Mouse (Mus musculus) lung, embryonic 16.5 days (tissue): ENCODE data around the gene Krtap13-1. TPM values are rescaled to one million over a fixed set of nuclear protein-coding genes. Genes with fewer than 3 reads are reported as not detected.
"Not testable (repeated sequence)": the region's sequence is repeated elsewhere in the genome, so short reads cannot be mapped to it uniquely, and the experiment has no call there.

Source experiments
- ATAC-seq: fragments of 200-750 bp; cut with Nextera tagmentation; 2 replicates; pipeline ENCODE4 v1.8.0; 2017; ENCODE audit warnings: low read depth, mild to moderate bottlenecking, moderate library complexity
- H3K27ac ChIP-seq: fragments of 300-500 bp; sonication (generic); 2 replicates; pipeline ENCODE4 v1.5.1; 2014; ENCODE audit warnings: mild to moderate bottlenecking, control low read depth, low read length
- H3K27me3 ChIP-seq: fragments of 300-500 bp; sonication (generic); 2 replicates; pipeline ENCODE4 v1.6.1; 2014; ENCODE audit warnings: low read depth, low read length, mixed read lengths; ENCODE audit not compliant: control insufficient read depth, insufficient read depth
- H3K36me3 ChIP-seq: fragments of 300-500 bp; sonication (generic); 2 replicates; pipeline ENCODE4 v1.6.1; 2014; ENCODE audit warnings: low read length; ENCODE audit not compliant: control insufficient read depth, insufficient read depth
- H3K4me1 ChIP-seq: fragments of 300-500 bp; sonication (generic); replicated peaks from 2 replicates; pipeline ENCODE4 v1.6.1; 2014; ENCODE audit warnings: low read length, mixed read lengths; ENCODE audit not compliant: control insufficient read depth, insufficient read depth
- H3K4me2 ChIP-seq: fragments of 300-500 bp; sonication (generic); 2 replicates; pipeline ENCODE4 v1.6.1; 2014; ENCODE audit warnings: low read depth, low read length, control low read depth
- H3K4me3 ChIP-seq: fragments of 300-500 bp; sonication (generic); 2 replicates; pipeline ENCODE4 v1.5.1; 2014; ENCODE audit warnings: mild to moderate bottlenecking, low read length, control low read depth
- H3K9ac ChIP-seq: fragments of 300-500 bp; sonication (generic); 2 replicates; pipeline ENCODE4 v1.6.1; 2014; ENCODE audit warnings: low read length, control low read depth
- H3K9me3 ChIP-seq: fragments of 300-500 bp; sonication (generic); 2 replicates; pipeline ENCODE4 v1.6.1; 2016; ENCODE audit warnings: low read length; ENCODE audit not compliant: control insufficient read depth
- WGBS: fragments of 180-500 bp; shearing (Covaris S2); extraction: QIAGEN DNeasy Blood & Tissue Kit; methylation state at CpG from one replicate; pipeline ENCODE4 v1.1.7; 2014; 5-methylcytosine and 5-hydroxymethylcytosine counted together
- polyA plus RNA-seq: library from polyadenylated mRNA; unstranded; fragments of >200 nt; fragmentation: Nextera tagmentation; extraction: Ambion mirVana; gene quantifications from 2 replicates; pipeline ENCODE4 v1.2.1, GENCODE M21; 2015

Gene Krtap13-1
- polyA plus RNA-seq, 1 experiment from 2014 or later, result not detected

DNA sequence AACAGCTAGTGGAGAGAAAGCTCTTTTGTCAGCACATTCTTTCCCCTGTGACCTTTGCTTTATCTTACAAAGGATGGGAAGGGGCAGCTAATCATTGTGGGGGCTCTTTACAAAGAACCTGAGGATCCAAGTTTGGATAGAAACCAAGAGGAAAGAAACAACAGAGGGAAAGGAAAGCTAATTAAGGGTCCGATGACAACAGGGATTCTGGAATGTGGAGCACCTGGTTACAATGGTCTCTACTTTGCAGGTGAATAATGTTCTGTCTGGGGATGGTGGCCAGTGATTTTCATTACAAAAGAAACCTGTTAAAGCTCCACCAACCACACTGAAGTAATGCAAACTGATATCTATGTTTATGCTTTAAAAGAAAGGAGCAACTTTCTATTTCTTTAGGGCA lies 8.6 kb upstream of the Krtap13-1 start:
- H3K9ac ChIP-seq, result no peak overlapping the region
- H3K36me3 ChIP-seq, result no peaks in the 10 kb centered on the region
- ATAC-seq, result no peak
- no peaks in the 10 kb centered on the region for H3K27me3 ChIP-seq
- 44% methylated on average over 1 of the region's 1 CpGs for WGBS
- no peak overlapping the region for H3K27ac ChIP-seq
- no peaks in the 10 kb centered on the region for H3K9me3 ChIP-seq
- H3K4me3 ChIP-seq, result no peak overlapping the region
- no peak overlapping the region for H3K4me2 ChIP-seq
- no peaks in the 10 kb centered on the region for H3K4me1 ChIP-seq

DNA sequence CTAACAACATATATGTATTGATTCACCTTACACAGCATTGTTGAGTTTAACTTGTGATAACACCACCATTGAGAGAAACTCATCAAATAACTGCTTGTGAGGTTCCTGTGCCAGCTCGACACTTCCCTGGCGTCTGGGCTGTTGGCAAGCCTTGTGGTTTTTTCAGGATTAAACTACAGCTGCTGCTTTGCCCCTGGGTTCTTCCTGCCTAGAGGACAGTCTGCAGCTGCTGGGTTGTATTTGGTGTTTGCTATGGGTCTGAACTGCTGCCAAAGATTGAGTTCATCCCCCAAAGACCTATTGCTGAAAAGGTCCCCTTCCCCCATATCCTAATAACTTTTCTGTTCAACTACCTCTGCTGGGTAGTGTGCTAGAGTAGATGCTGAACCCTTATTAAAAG lies 6.7 kb downstream of the Krtap13-1 start:
- H3K27me3 ChIP-seq, result no peaks in the 10 kb centered on the region
- H3K4me1 ChIP-seq, result no peaks in the 10 kb centered on the region
- H3K4me3 ChIP-seq, result no peak overlapping the region
- H3K9ac ChIP-seq, result no peak overlapping the region
- no peaks in the 10 kb centered on the region for H3K36me3 ChIP-seq
- no peak for ATAC-seq
- no peak overlapping the region for H3K27ac ChIP-seq
- no peak overlapping the region for H3K4me2 ChIP-seq
- WGBS, result 53% methylated on average over 2 of the region's 2 CpGs
- H3K9me3 ChIP-seq, result no peaks in the 10 kb centered on the region

DNA sequence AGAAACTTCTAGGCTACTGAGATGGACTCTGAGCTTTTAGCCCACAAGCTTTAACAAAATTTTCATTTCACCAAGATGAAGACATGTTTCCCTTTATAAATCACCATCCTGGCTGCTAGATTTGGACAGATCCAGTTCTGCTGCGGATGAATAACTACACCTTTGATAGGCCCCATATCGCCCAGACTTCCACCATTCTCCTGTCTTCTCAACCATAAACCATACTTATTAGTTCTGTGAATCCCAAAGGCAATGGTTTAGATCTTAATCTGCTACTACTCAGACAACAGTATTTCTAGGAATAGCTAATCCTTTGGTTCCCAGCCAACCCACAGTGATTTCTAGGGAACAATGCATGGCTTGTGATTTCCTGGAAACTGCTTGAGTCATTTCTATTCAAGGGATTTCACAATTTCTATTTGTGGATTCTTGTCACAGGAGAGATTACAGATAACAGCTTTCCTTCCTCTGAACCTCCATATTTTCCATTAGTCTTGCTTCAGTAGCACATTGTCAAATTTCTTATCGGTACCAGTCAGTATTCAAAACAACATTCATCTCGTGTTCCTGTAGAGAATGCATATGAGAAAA lies 16.2 kb downstream of the Krtap13-1 start:
- Histone ChIP-seq H3K4me3 (no peak overlapping the region), H3K27ac (no peak overlapping the region), H3K9me3 (no peaks in the 10 kb centered on the region), H3K9ac (no peak overlapping the region), H3K27me3 (no peaks in the 10 kb centered on the region), H3K36me3 (no peaks in the 10 kb centered on the region), H3K4me1 (no peaks in the 10 kb centered on the region), H3K4me2 (no peak overlapping the region)
- ATAC-seq, result no peak
- WGBS, result 58% methylated on average over 4 of the region's 4 CpGs

DNA sequence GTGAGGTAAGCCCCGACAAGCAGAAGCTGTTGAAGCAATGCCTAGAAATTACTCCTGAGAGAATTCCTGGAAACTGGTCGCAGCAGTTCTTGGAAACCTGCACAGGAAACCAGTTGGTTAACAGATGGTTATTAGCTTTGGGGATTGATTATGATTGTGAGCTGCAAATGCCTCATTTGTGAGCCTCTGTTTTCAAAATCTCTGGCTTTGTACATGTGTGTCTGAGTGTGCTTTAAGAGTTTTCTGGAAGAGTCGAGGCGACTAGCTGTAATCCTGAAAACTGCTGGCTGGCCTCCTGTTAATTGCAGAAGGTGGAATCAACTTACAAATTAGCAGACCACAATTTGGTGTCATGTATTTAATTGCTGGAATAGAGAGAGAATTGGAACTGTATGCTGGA lies 19.3 kb downstream of the Krtap13-1 start:
- Histone ChIP-seq H3K36me3 (no peaks in the 10 kb centered on the region), H3K4me2 (no peak overlapping the region), H3K27me3 (no peaks in the 10 kb centered on the region), H3K9me3 (no peaks in the 10 kb centered on the region), H3K4me1 (no peaks in the 10 kb centered on the region), H3K9ac (no peak overlapping the region), H3K4me3 (no peak overlapping the region), H3K27ac (no peak overlapping the region)
- 74% methylated on average over 4 of the region's 4 CpGs for WGBS
- ATAC-seq, result no peak

DNA sequence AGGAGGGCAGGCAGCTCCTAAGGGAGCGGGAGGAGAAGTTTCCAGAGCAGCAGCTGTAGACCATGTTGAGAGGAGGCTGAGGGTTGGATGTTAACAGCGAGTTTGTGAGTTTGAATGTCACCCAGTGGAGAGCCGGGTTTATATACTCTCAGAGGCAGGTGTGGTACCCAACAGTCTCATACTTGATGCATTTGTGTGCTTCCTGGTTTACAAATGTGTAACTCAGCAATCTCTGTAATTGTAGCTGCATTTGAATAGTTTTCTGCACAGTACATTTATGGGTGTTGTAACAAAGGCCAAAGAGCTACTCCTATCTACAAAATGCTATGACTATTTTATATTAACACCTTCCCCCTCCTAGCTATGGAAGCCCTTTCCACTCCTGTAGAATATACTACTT lies 22.9 kb downstream of the Krtap13-1 start, which contains the start of gene Krtap13:
Krtap13 (minus strand) TSS at position 101 of the 400 bp plus-strand sequence.
- not testable (repeated sequence) for H3K9me3 ChIP-seq, H3K4me1 ChIP-seq, H3K4me3 ChIP-seq, H3K27me3 ChIP-seq, H3K36me3 ChIP-seq, ATAC-seq, H3K27ac ChIP-seq, H3K9ac ChIP-seq, H3K4me2 ChIP-seq
- 71% methylated on average over 3 of the region's 3 CpGs for WGBS

DNA sequence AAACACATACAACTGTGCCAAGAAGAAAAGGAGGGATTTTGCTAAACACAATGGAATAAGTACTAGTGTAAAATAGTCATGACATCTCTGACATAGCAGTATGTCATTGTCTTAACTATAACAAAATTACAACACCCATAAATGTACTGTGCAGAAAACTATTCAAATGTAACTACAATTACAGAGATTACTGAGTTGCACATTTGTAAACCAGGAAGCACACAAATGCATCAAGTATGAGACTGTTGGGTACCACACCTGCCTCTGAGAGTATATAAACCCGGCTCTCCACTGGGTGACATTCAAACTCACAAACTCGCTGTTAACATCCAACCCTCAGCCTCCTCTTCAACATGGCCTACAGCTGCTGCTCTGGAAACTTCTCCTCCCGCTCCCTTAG lies 29.9 kb downstream of the Krtap13-1 start, which contains the start of gene 2310034C09Rik:
2310034C09Rik (plus strand) TSS at position 301 of the 400 bp plus-strand sequence.
- not testable (repeated sequence) for ATAC-seq, H3K27me3 ChIP-seq, H3K9ac ChIP-seq

DNA sequence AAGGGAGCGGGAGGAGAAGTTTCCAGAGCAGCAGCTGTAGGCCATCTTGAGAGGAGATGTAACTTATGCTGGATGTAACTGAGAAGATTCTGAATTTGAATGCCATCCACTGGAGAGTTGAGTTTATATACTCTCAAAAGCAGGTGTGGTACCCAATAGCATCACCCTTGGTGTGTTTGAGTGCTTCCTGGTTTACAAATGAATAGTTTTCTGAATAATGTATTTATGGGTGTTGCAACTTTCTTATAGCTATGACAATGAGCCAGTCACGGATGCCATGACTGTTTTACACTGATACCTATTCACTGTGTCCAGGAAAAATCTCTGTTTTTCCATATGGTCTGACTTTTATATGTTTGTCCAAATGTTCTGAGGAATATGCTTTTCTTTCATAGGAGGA lies 45.4 kb downstream of the Krtap13-1 start, which contains the start of gene 2310057N15Rik:
2310057N15Rik (minus strand) TSS at position 101 of the 400 bp plus-strand sequence.
- 83% methylated on average over 2 of the region's 2 CpGs for WGBS
- H3K27ac ChIP-seq, result no peak within 1 kb of the TSS
- H3K9ac ChIP-seq, result no peak within 1 kb of the TSS
- no peaks in the 10 kb centered on the region for H3K4me1 ChIP-seq
- ATAC-seq, result no peak
- H3K27me3 ChIP-seq, result no peaks in the 10 kb centered on the region
- no peak within 1 kb of the TSS for H3K4me3 ChIP-seq
- no peak within 1 kb of the TSS for H3K4me2 ChIP-seq
- H3K9me3 ChIP-seq, result no peaks in the 10 kb centered on the region
- no peaks in the 10 kb centered on the region for H3K36me3 ChIP-seq

More for the DNA sequence above, 29.9 kb downstream of the Krtap13-1 start, which contains the start of gene 2310034C09Rik:
- H3K4me1 ChIP-seq, H3K27ac ChIP-seq, H3K9me3 ChIP-seq, H3K36me3 ChIP-seq, H3K4me3 ChIP-seq, H3K4me2 ChIP-seq: not testable (repeated sequence)
- 72% methylated on average over 3 of the region's 3 CpGs for WGBS

DNA sequence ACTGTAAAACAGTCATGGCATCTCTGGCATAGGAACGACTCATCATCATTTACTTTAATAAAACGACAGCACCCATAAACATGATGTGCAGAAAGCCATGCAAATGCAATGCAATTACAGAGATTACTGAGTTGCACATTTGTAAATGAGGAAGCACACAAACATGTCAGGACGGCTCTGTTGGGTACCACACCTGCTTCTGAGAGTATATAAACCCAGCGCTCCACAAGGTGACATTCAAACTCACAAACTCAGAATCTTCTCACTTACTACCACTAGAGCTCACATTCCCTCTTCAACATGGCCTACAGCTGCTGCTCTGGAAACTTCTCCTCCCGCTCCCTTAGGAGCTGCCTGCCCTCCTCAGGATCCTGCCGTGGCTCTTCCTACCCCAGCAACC lies 48.9 kb downstream of the Krtap13-1 start, which contains the start of gene Gm5965:
Gm5965 (plus strand) TSS at position 301 of the 400 bp plus-strand sequence.
- H3K4me3 ChIP-seq, result no peak within 1 kb of the TSS
- WGBS, result 83% methylated on average over 5 of the region's 6 CpGs

More for the DNA sequence above, 48.9 kb downstream of the Krtap13-1 start, which contains the start of gene Gm5965:
- no peaks in the 10 kb centered on the region for H3K27me3 ChIP-seq
- no peaks in the 10 kb centered on the region for H3K36me3 ChIP-seq
- no peak within 1 kb of the TSS for H3K9ac ChIP-seq
- no peak for ATAC-seq
- no peak within 1 kb of the TSS for H3K4me2 ChIP-seq
- H3K4me1 ChIP-seq, result no peaks in the 10 kb centered on the region
- no peaks in the 10 kb centered on the region for H3K9me3 ChIP-seq
- no peak within 1 kb of the TSS for H3K27ac ChIP-seq
